Mouse (Mus musculus) C2C12 (cell line): ENCODE measurements at regions not wholly inside any gene's neighbourhood (a gene's known extent, or its start where the extent isn't known, plus 50 kb on each side); places are given as distances from the start of the nearest gene placed in this dataset.

Experiments
- H3K27me3 ChIP-seq: one replicate; pipeline ENCODE4 v1.6.1; 2011; ENCODE audit not compliant: control insufficient read depth, insufficient read depth, insufficient read length
- H3K36me3 ChIP-seq: one replicate; pipeline ENCODE4 v1.6.1; 2011; ENCODE audit not compliant: control insufficient read depth, insufficient read depth
- H3K4me3 ChIP-seq: one replicate; pipeline ENCODE4 v1.5.1; 2011; ENCODE audit warnings: mild to moderate bottlenecking, control low read depth; ENCODE audit not compliant: poor library complexity, insufficient read depth, severe bottlenecking
- H3K79me2 ChIP-seq: one replicate; pipeline ENCODE4 v1.6.1; 2011; ENCODE audit not compliant: control insufficient read depth, insufficient read depth
- H3K79me3 ChIP-seq: one replicate; pipeline ENCODE4 v1.6.1; 2011; ENCODE audit warnings: low read depth, control low read depth
- H3ac ChIP-seq: one replicate; pipeline ENCODE3; 2011; ENCODE audit warnings: low read depth; ENCODE audit not compliant: control insufficient read depth, insufficient read length
- CEBPB ChIP-seq: IDR thresholded peaks from one replicate; pipeline ENCODE4 v1.6.1; 2011; ENCODE audit warnings: low read depth, mild to moderate bottlenecking, control low read depth, moderate library complexity
- CTCF ChIP-seq: IDR thresholded peaks from one replicate; pipeline ENCODE4 v1.5.1; 2011; ENCODE audit not compliant: control insufficient read depth, insufficient read depth, insufficient read length
- FOSL1 ChIP-seq: IDR thresholded peaks from one replicate; pipeline ENCODE4 v1.8.0; 2011; ENCODE audit warnings: mild to moderate bottlenecking, low read length; ENCODE audit not compliant: poor library complexity, insufficient read depth, severe bottlenecking
- MAX ChIP-seq: IDR thresholded peaks from one replicate; pipeline ENCODE4 v1.6.1; 2011; ENCODE audit warnings: mild to moderate bottlenecking, control low read depth
- MYOD1 ChIP-seq: IDR thresholded peaks from one replicate; pipeline ENCODE4 v1.6.1; 2011; ENCODE audit warnings: low read depth; ENCODE audit not compliant: control insufficient read depth, insufficient read length
- MYOG ChIP-seq: IDR thresholded peaks from one replicate; pipeline ENCODE4 v1.6.1; 2011; ENCODE audit not compliant: control insufficient read depth, insufficient read length; ENCODE audit errors: extremely low read depth
- USF1 ChIP-seq: IDR thresholded peaks from one replicate; pipeline ENCODE4 v1.6.1; 2011; ENCODE audit warnings: low read depth, mild to moderate bottlenecking, control low read depth, moderate library complexity

- TF ChIP-seq MAX (no peak), CEBPB (no peak), CTCF (no peak), FOSL1 (no peak), MYOD1 (no peak), USF1 (no peak), MYOG (no peak)
- H3K36me3 ChIP-seq = no peaks in the 10 kb centered on the region
- H3K4me3 ChIP-seq = no peak overlapping the region
- no peaks in the 10 kb centered on the region for H3K79me2 ChIP-seq
- H3K79me3 ChIP-seq = no peaks in the 10 kb centered on the region
- H3K27me3 ChIP-seq = no peaks in the 10 kb centered on the region
- no peak overlapping the region for H3ac ChIP-seq
Measured at GRCm38 (mm10) chr7:145123996-145124601, 83.8 kb downstream of the 1810010D01Rik start.

- H3K79me3 ChIP-seq = no peaks in the 10 kb centered on the region
- TF ChIP-seq CTCF = no peak
- TF ChIP-seq CEBPB = no peak
- TF ChIP-seq MYOG = no peak
- no peak for TF ChIP-seq MYOD1
- TF ChIP-seq USF1 = no peak
- TF ChIP-seq MAX = no peak
- no peak for TF ChIP-seq FOSL1
Measured at GRCm38 (mm10) chr7:145122471-145122870, 85.4 kb downstream of the 1810010D01Rik start.

GRCm38 (mm10) chr7:145118406-145118805 lies 89.5 kb downstream of the 1810010D01Rik start:
- Histone ChIP-seq H3ac (no peak overlapping the region), H3K36me3 (no peaks in the 10 kb centered on the region), H3K79me2 (no peaks in the 10 kb centered on the region), H3K4me3 (no peak overlapping the region), H3K27me3 (no peaks in the 10 kb centered on the region), H3K79me3 (no peaks in the 10 kb centered on the region)
- TF ChIP-seq MYOD1 = no peak

More at GRCm38 (mm10) chr7:145122471-145122870, 85.4 kb downstream of the 1810010D01Rik start:
- no peaks in the 10 kb centered on the region for H3K79me2 ChIP-seq
- H3K27me3 ChIP-seq = no peaks in the 10 kb centered on the region
- H3K36me3 ChIP-seq = no peaks in the 10 kb centered on the region
- no peak overlapping the region for H3K4me3 ChIP-seq
- H3ac ChIP-seq = no peak overlapping the region

GRCm38 (mm10) chr7:145114660-145115059 lies 93.3 kb downstream of the 1810010D01Rik start:
- Histone ChIP-seq H3K4me3 (no peak overlapping the region), H3K79me3 (no peaks in the 10 kb centered on the region), H3K36me3 (no peaks in the 10 kb centered on the region), H3K79me2 (no peaks in the 10 kb centered on the region), H3ac (no peak overlapping the region), H3K27me3 (no peaks in the 10 kb centered on the region)
- peak; percentile 51 for TF ChIP-seq CTCF
- TF ChIP-seq USF1 = no peak

GRCm38 (mm10) chr7:145114145-145114544 lies 93.8 kb downstream of the 1810010D01Rik start:
- no peak overlapping the region for H3ac ChIP-seq
- H3K79me3 ChIP-seq = no peaks in the 10 kb centered on the region
- TF ChIP-seq FOSL1 (no peak), MAX (no peak), MYOG (no peak), CTCF (no peak), USF1 (no peak)
- no peaks in the 10 kb centered on the region for H3K27me3 ChIP-seq
- H3K4me3 ChIP-seq = no peak overlapping the region
- H3K79me2 ChIP-seq = no peaks in the 10 kb centered on the region
- H3K36me3 ChIP-seq = no peaks in the 10 kb centered on the region

GRCm38 (mm10) chr7:145112887-145113531 lies 94.9 kb downstream of the 1810010D01Rik start:
- H3K36me3 ChIP-seq = no peaks in the 10 kb centered on the region
- H3K27me3 ChIP-seq = no peaks in the 10 kb centered on the region
- no peak overlapping the region for H3K4me3 ChIP-seq
- TF ChIP-seq MYOD1 (peak; percentile 7), MAX (no peak)
- H3K79me3 ChIP-seq = no peaks in the 10 kb centered on the region
- H3ac ChIP-seq = peak overlapping the region; percentile 26
- no peaks in the 10 kb centered on the region for H3K79me2 ChIP-seq
